Mouse (Mus musculus): ENCODE measurements around the gene Bcr.
"Not testable (repeated sequence)": the region's sequence is repeated elsewhere in the genome, so short reads cannot be mapped to it uniquely, and the experiment has no call there.

Gene Bcr

DNA sequence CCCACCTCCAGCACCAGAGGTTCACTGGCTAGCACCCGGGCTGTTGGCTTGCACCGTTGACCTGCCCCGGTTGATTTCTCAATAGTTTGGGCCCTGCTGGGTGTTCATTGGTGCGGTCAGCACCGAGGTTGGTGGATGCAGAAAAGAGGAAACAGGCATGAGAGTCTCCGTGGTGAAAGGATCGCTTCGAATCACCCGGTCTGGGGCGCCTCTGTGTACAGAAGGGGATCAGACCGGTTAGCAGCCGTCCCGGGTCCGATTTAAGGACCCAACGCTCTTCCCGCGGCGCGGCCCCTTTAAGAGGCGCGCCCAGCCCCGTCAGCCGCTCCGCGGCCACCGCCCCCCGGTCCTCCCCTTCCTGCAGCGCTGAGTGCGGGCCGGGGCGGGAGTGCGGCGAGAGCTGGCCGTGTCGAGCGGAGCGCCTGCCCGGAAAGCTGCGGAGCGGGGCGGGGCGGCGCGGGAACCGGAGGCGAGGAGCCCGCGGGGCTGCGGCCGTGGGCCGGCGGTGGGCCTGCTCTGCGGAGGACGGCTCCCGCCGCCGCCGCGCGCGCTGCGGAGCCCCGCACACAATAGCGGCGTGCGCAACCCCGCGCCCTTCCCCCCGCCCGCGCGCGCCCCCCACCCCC is at the start of gene Bcr:
TSS of gene Bcr (plus strand) at position 376 of the 626 bp plus-strand sequence.
- peak; percentile 62 for DNase-seq (ENCODE audit: low read depth, low spot score)

GRCm38 (mm10) chr10:75010704-75011103 is 49.7 kb upstream of the Bcr start:
- no peak for DNase-seq (ENCODE audit: low read depth, low spot score)

DNA sequence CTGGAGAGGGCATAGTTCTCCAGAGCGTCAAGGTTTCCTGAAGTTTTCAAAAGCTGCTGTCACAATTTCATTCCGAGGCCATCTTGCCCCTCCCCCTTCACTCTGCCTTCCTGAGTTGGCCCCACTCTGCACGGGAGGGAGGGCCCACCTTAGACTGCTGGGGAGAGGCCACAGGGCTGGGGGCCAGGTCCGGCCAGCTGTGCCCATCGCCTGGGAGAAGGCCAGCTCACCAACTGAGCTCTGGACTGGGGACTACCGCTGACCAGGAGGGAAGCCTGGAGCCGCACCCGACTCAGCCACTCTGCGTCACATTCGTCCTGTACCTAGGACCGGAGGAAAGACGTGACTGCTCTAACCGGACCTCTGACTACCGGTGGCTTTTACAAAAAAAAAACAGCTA is 44.9 kb upstream of the Bcr start:
- no peak for DNase-seq (ENCODE audit: low read depth, low spot score)

- no peak for DNase-seq (ENCODE audit: low read depth, low spot score)
These were observed 43.9 kb upstream of the Bcr start for GRCm38 (mm10) chr10:75016481-75016880.

GRCm38 (mm10) chr10:75020271-75020670 is 40.1 kb upstream of the Bcr start:
- no peak for DNase-seq (ENCODE audit: low read depth, low spot score)

GRCm38 (mm10) chr10:75021138-75021537 is 39.3 kb upstream of the Bcr start:
- no peak for DNase-seq (ENCODE audit: low read depth, low spot score)

DNA sequence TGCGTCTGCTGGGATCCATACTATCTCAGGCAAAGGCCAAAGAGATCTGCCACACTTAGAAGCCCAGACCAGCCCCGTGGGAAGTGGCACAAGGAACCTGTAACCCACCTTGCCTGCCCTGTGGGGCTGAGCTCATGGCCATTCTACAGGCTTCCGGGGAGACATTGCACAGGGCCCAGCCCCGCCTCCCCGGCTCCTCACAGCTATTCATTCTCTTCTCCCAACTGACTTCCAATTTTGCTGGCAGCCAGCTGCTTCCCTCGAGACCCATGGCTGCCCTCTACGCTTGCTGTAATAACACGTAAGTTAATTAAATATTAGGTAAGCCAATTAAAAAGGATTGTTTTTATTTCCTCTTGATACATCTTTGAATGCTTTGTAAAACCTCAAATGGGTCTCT is 33.9 kb upstream of the Bcr start:
- DNase-seq (ENCODE audit: low read depth, low spot score): no peak

DNA sequence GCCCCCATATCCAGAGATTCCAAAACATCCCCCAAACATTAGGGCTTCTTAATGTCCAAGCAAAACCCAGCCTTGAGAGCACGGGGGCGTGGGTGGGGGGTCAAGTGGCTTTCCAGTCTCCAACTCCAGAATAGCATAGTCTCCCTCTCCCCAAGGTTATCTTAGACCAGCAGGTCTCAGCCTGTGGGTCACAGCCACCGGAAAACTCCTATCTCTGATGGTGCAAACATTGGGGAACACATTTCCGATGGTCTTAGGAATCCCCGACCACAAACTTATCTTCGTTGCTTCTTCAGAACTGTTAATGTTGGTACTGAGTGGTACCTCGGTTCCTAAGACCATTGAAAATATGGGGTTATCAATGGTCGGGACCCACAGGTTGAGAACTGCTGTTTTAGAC is 31.6 kb upstream of the Bcr start:
- DNase-seq (ENCODE audit: low read depth, low spot score): no peak

GRCm38 (mm10) chr10:75029677-75030076 is 30.7 kb upstream of the Bcr start:
- DNase-seq (ENCODE audit: low read depth, low spot score): no peak

DNA sequence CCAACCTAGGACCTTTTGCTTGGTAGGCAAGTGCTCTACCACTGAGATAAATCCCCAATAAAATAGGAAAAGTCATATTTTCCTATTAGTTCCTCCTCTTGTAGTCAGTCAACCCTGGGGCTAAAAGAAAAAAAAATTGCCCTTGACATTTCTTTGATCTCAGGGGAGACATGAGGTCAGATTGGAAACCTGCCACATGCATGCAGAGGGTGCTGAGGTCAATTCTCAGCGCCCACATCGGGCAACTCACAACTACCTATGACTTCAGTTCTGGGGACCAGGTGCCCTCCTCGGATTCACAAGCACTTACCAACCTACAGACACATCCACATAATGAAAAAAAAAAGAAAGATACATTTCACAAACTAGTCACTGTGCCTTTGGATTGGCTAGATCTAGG is 30.2 kb upstream of the Bcr start:
- DNase-seq (ENCODE audit: low read depth, low spot score): no peak

GRCm38 (mm10) chr10:75031345-75032114 is 28.9 kb upstream of the Bcr start:
- DNase-seq (ENCODE audit: low read depth, low spot score): no peak

GRCm38 (mm10) chr10:75032395-75032794 is 28.0 kb upstream of the Bcr start, which contains the start of gene Rsph14:
Rsph14 (minus strand) TSS chr10:75032586.
- DNase-seq (ENCODE audit: low read depth, low spot score): peak; percentile 75

DNA sequence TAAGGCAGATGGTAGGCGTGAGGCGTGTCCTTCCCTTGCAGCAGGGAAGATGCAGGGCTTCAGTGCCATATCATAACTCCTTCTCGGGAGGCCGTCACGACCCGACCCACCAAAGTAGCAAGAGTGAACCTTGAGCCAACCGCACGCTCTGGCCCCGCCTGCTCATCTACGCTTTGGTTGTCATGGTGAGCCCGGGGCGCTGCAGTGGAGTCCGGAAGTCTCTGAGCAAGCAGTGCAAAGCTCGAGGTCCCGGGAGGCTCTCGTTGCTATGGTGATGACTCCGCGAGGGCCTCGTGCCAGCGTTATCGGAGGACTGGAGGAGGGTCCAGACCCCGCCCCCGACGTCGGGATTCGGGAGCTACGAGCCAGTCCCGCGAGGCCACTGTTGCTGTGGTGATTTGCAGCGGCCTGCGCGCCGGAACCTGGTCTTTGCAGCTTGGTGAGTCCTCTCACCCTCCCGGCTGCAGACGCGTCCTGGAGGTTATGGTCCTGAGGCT is 23.5 kb upstream of the Bcr start, which contains the start of gene Rab36:
TSS of gene Rab36 (plus strand) at position 176 of the 497 bp plus-strand sequence.
- DNase-seq (ENCODE audit: low read depth, low spot score): peak; percentile 87

- not testable (repeated sequence) for DNase-seq (ENCODE audit: low read depth, low spot score)
These were observed 18.3 kb upstream of the Bcr start for GRCm38 (mm10) chr10:75042060-75042459.

DNA sequence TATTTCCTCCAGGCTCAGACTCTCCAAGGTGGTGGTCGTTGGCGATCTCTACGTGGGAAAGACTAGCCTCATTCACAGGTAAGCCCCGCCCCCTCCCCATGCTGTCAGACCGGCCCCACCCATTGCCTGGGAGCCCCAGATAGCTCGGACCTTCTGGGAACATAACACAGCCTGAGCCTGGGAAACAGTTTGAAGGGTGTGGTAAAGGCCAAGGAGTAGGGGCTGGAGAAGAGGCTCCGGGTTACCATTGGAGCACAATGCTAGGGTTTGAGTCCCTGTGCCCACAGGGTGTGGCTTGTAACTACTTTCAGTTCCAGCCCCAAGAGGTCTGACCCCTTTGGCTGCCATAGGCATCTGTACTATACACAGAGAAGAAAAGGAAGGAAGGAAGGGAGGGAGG is 15.9 kb upstream of the Bcr start:
- no peak for DNase-seq (ENCODE audit: low read depth, low spot score)

DNA sequence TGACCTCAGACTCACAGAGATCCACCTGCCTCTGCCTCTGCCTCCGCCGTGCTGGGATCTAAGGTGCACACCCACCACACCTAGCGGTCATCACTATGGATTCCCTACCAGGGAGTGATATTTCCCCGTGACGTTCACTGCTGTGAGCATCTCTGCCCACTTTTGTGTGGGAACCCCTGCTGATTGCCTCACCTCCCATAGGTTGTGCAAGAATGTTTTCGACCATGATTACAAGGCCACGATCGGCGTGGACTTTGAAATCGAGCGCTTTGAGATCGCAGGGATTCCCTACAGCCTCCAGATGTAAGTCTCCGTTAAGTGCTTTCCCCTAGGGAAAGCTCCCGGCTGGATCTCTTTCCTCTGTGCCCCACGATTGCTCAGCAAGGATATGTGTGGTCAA is 14.6 kb upstream of the Bcr start:
- no peak for DNase-seq (ENCODE audit: low read depth, low spot score)

DNA sequence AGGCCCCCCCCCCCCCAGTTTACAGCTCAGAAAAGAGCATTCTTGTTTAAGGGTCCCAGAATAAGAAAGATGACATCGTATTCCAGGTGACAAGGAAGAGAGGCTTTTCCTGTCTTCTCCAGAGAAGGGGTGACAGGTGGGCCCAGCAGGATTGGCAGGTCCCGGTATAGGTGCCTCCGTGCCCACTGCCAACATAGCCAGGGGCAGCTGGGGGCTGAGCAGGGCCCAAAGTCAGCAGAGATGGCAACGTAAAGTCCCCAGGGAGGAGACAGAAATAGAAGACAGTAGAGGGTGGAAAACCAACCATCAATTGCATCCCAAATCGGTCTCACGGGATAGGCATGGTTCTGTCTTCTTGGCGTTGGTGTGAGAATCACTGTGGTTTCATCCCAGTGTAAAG is 11.7 kb upstream of the Bcr start:
- no peak for DNase-seq (ENCODE audit: low read depth, low spot score)

DNA sequence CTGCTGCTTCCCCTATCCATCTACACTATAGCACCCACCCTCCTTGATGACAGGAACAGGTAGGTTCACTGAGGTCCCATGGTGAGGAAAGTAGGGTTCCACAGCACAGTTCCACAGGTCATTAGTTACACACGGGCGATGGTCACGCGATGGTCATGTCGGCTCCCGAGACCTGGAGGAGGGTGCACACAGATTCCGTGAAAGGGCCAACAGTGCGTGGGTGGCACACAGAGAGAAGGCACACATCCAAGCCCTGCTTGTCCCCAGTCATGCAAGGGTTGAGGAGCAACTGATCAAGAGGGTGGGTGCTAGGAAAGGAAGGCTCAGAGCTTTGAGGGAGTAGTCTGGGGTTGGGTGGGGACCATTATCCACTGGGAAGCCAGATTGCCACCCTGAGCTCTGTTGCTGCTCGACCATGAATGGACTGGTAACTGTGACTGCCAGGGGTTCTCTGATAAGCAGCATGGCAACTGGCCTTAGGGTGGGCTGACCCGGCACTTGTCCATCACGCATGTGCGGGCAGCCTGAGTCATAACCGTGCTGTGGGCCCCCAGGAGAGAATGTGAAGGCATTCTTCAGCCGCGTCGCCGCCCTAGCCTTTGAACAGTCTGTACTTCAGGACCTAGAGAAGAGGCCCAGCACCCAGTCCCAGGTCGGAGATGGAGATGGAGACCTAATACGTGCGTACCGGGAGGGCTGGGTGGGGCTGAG is 8.9 kb upstream of the Bcr start:
- DNase-seq (ENCODE audit: low read depth, low spot score): no peak

DNA sequence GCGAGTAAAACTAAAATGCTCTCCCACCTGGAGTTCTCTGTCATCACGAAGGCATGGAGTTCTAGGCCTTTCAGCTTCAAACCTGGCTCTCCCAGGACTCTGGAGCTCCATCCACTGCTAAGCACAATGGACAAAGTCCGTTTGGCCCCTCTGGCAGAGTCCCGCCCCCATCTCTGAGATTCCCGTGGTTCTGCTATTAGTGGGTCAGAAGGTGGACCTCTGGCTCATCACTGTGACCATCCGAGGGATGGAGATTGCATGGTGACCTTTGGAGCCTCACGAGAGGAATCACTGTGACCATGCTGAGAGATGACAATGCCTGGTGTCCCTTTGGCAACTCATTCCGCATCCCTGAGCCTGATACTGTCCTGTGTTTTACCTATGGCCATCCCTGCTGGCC is 7.5 kb upstream of the Bcr start:
- no peak for DNase-seq (ENCODE audit: low read depth, low spot score)

GRCm38 (mm10) chr10:75053655-75054054 is 6.7 kb upstream of the Bcr start:
- DNase-seq (ENCODE audit: low read depth, low spot score): no peak

DNA sequence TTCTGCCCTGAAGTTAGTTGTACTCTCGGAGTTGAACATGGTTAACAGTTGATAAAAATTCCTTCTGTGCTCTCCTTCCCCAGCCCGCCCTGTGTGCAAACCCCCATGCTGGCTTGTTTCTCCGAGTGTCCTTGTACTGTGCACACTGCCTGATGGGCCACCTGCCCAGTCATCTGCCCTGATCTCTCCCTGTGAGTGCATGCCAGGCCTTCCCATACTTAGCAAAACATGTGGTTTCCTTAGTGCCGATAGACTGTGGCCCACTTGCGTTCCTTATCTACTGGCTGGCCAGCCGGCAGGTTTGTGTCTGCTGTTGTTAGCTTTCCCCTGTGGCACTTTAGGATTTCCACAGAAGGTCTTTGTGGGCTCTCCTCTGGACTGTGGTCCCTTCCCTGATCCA is 6.3 kb upstream of the Bcr start:
- DNase-seq (ENCODE audit: low read depth, low spot score): no peak

- no peak for DNase-seq (ENCODE audit: low read depth, low spot score)
These were observed 4.7 kb upstream of the Bcr start for GRCm38 (mm10) chr10:75055672-75056071.
